Mouse (Mus musculus) left cerebral cortex, postnatal 14 days (tissue): ENCODE measurements around the gene Cers3. TPM values are rescaled to one million over a fixed set of nuclear protein-coding genes. Genes with fewer than 3 reads are reported as not detected.

ENCODE experiments used
- DNase-seq, 2 experiments: peaks; one replicate each; pipeline ENCODE4 v3.0.0; 2021 to 2022; ENCODE audit warnings: low spot score in 2 of 2, mixed read lengths in 1 of 2
- intact Hi-C: fragments of 180-260 bp; cut with DNase I; formaldehyde crosslinking; loops from one replicate; pipeline ENCODE4 v1.15.1; 2025
- total RNA-seq, 2 experiments: library from RNA; stranded (reverse); gene quantifications; 2 replicates each; pipeline ENCODE4 v1.2.3; 2021

Gene Cers3
- total RNA-seq, 2 experiments from 2014 or later = 0.42 to 0.74 TPM

- no peak for DNase-seq
- intact Hi-C loops = no loop called here
Measured at GRCm38 (mm10) chr7:66771252-66771651, 27.9 kb downstream of the Cers3 start.

DNA sequence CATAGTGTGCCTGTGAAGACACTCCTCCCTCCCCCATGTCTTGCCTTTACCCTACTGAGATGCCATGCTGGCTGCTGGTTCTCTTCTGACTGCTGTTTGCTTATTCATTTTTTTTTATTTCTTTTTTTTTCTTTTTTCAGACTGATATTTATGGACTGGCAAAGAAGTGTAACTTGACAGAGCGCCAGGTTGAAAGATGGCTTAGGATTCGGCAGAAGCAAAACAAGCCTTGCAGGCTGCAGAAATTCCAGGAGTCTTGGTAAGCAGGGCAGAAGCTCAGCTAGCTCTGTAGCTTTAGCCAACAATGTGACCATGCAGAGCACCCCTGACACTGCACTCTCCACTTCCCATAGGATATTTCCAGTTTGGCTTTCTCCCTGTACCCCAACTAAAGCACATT, 36.1 kb downstream of the Cers3 start:
- intact Hi-C loops = no loop called here
- DNase-seq = peak; percentile 43 to 58

GRCm38 (mm10) chr7:66779944-66780942, 36.9 kb downstream of the Cers3 start:
- DNase-seq = no peak
- intact Hi-C loops = no loop called here

- intact Hi-C loops = no loop called here
- DNase-seq = no peak
Measured at GRCm38 (mm10) chr7:66786476-66786875, 43.2 kb downstream of the Cers3 start.

DNA sequence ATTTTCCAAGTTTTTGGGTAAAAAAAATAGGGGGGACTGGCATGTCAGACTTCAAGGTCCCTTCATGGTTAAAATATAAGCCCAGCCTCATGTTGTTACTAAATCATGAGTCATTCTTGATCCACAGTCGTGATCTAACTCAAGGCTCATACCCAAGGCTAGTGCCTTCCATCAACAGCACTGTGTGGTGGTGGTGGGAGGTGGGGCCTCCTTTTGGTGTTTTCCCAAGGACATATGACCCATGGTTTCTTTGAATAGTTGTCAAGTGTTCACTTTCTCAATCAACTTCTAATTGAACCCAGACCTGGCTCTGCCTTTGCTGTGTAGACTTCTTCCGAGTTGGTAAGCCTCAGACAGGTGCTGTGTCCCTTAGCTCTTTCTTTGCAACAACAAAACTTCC, 44.5 kb downstream of the Cers3 start:
- intact Hi-C loops = no loop called here
- DNase-seq = no peak

DNA sequence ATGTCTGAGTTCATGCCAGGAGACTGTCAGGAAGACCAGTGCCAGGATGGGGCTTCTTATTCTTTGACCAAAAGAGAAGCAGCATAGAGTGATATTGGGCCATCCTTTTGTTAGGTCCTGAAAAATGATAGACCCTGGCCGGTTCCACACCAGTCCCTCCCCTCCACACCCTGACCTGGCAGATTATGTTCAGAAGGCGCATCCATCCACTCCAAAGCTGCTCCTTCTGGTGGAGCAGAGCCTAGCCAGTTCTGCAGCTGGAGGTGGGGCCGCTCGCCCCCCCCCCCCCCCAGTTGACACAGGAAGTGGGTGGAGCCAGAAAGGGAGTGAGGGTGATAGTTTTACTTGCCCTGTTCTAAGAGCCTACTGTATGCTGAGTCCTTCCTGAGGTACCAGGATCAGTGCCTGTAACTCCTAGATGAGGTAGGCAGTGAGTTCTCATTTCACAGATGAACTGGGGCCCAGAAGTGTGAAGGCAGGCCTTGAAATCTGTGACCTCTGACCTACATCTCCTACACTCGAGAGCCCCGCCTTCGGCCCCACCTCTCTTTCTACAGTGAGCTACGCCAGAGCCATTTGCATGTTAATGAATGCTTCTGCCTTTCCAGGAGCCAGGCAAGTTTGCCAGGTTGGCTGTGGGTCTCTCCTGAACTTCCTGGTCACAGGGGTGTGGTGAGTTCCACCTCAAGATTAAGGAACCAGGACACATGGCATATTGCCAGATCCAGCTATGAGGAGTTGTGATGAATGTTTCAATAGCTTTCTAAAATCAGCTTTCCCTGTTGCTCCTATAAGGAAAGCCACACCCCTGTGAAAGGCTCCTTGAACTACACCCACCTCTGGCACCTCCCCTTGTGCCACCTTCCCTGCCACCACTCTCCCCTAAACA, 46.8 kb downstream of the Cers3 start:
- no peak for DNase-seq
- intact Hi-C loops = no loop called here

GRCm38 (mm10) chr7:66791022-66791421, 47.7 kb downstream of the Cers3 start:
- intact Hi-C loops = no loop called here
- no peak for DNase-seq

DNA sequence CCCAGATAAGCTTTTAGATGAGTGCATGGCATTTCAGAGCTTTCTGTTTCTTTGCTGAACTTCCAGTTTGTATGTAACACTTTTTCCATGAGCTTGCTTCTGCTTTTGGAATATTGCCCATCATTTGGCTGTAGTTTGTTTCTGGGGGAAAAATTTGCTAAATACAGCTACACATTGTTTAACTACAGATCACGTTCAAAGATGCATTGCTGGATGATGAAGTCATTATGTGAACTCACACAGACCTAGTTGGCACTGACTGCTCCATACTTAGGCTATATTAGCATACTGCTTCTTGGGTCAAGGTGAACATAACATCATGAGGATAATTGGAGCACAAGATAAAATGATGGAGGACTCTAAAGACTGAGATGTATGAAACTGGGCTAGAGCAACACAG, 53.6 kb downstream of the Cers3 start:
- intact Hi-C loops = no loop called here
- no peak for DNase-seq

GRCm38 (mm10) chr7:66797345-66797744, 54.0 kb downstream of the Cers3 start:
- intact Hi-C loops = no loop called here

GRCm38 (mm10) chr7:66798826-66799225, 55.5 kb downstream of the Cers3 start:
- intact Hi-C loops = no loop called here
- no peak for DNase-seq

More at GRCm38 (mm10) chr7:66797345-66797744, 54.0 kb downstream of the Cers3 start:
- no peak for DNase-seq

GRCm38 (mm10) chr7:66800784-66801183, 57.5 kb downstream of the Cers3 start:
- intact Hi-C loops = no loop called here

GRCm38 (mm10) chr7:66801785-66802184, 58.5 kb downstream of the Cers3 start:
- DNase-seq = no peak
- intact Hi-C loops = no loop called here

More at GRCm38 (mm10) chr7:66800784-66801183, 57.5 kb downstream of the Cers3 start:
- no peak for DNase-seq

- intact Hi-C loops = no loop called here
- DNase-seq = no peak
Measured at GRCm38 (mm10) chr7:66803798-66804197, 60.5 kb downstream of the Cers3 start.

DNA sequence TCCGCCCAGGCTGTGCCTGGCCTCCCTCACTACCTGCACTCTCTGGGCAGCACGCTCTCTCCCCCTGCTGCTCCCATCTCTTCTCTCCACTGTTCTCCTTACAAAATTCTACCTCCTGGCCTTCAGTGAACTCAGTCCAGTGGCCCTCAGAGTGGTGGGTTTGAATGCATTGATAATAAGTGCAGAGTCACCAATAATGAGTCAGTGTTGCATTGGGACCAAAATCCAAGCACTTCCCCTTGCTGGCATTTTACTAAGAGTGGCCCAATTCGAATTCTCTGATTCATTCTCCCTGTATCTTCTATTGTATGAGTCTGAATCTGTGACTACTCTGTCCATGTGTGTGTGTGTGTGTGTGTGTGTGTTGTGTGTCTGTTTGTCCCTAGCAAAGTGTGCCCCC, 63.5 kb downstream of the Cers3 start:
- intact Hi-C loops = no loop called here

GRCm38 (mm10) chr7:66810436-66810835, 67.1 kb downstream of the Cers3 start:
- DNase-seq = no peak
- intact Hi-C loops = no loop called here

More for the DNA sequence above, 63.5 kb downstream of the Cers3 start:
- DNase-seq = no peak

GRCm38 (mm10) chr7:66811294-66811693, 68.0 kb downstream of the Cers3 start:
- intact Hi-C loops = no loop called here
- no peak for DNase-seq

- intact Hi-C loops = no loop called here
- no peak for DNase-seq
Measured at GRCm38 (mm10) chr7:66812289-66812688, 69.0 kb downstream of the Cers3 start.

- intact Hi-C loops = no loop called here
- DNase-seq = peak; percentile 18 to 45
Measured at GRCm38 (mm10) chr7:66812737-66813136, 69.4 kb downstream of the Cers3 start.

- DNase-seq = no peak
- intact Hi-C loops = no loop called here
Measured at GRCm38 (mm10) chr7:66813172-66813571, 69.9 kb downstream of the Cers3 start.

- intact Hi-C loops = no loop called here
- no peak for DNase-seq
Measured at GRCm38 (mm10) chr7:66815526-66815925, 72.2 kb downstream of the Cers3 start.
